Mouse (Mus musculus) left cerebral cortex, postnatal 25 days (tissue): ENCODE results near the gene Sema7a. TPM values are rescaled to one million over a fixed set of nuclear protein-coding genes. Genes with fewer than 3 reads are reported as not detected.
A peak's percentile ranks its signal among the peaks of the same experiment; 100 is the strongest.

Source experiments
- DNase-seq, 2 experiments: peaks; one replicate each; pipeline ENCODE4 v3.0.0; 2022; ENCODE audit warnings: low spot score in 2 of 2, mixed read lengths in 1 of 2
- intact Hi-C: fragments of 180-260 bp; cut with DNase I; formaldehyde crosslinking; loops from one replicate; pipeline ENCODE4 v1.15.1; 2025
- total RNA-seq, 2 experiments: library from RNA; stranded (reverse); gene quantifications; 2 replicates each; pipeline ENCODE4 v1.2.3; 2021

Gene Sema7a
- total RNA-seq, 2 experiments from 2014 or later = 139 to 145 TPM

DNA sequence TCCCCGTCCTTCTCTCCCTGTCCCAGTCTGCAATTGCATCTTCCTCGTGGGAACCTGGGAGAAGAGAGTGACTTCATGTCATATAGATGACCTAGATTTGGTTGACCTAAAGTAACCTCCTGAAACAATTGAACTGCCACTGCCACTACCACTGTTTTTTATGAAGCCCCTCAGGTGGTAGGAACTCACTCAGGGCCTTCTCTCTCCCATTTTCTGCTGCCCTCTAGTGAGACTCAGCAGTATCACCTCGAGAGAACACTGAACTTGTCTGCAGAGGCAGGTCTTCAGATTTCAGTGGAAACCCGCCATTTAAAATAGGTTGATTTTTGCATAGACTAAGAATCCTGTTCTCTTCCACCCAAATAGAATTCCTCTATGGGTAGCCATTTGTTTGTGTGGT is 55.4 kb downstream of the Sema7a start:
- peak in 1 of 2 experiments; percentile 57 for DNase-seq
- intact Hi-C loops = no loop called here

DNA sequence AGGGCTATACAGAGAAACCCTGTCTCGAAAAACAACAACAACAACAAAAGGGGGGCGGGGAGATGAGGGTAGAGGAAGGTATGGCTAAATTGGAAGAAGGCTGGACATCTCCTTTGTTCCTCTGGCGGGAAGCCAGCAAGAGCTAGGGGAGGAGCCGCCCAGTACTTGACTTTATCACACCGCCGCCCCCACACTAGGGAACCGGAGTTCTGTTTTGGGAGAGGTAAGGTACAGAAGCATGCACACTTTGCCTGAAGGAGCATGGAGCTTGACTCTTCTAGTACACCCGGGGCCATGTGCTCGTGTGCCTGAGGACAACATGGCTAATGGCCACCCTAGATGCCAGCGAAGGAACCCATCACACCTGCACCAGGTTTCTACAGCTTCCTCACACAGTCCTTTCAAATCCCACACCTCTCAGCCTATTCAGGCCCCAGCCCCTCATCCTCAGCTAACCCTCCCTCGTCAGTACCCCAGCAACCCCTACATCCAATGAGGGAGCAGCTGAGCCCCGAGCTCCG is 57.7 kb downstream of the Sema7a start:
- intact Hi-C loops = loop anchor here (1.0 to 2.0 kb wide), 4 partner anchors 62 to 339 kb away; partner anchors contain the start of gene Clk3
- no peak for DNase-seq

DNA sequence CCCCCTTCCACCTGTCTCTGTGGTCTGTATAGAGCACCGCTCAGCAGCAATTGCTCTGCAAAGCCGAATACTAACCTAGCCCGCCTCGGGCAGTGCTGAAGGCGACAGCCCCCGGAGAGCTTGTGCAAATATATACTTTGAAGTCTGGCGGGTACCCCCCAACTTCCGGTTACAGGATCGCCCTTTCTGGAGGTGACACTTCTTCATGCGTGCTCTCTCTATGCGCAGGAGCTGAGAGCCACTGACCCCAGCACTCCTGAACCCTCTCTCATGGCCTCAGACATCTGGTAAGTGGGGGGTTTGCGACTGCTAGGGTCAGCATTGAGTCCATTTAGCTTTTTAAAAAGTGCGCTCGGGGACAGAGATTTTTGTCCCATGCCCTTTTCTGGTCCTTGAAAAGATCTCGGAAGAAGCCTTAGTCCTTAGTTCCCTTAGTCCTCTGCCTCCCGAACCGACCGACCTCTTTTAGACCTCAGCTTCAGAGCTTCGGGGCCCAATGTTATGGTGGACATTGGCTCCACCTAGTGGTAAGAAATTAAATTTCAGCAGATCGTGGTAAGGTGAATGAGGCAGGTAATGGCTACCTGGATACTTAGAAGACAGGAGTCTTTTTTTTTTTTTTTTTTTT is 58.2 kb downstream of the Sema7a start:
- intact Hi-C loops = loop anchor here (1.0 to 2.0 kb wide), 4 partner anchors 63 to 339 kb away; partner anchors contain the start of gene Clk3
- peak; percentile 62 to 77 for DNase-seq

DNA sequence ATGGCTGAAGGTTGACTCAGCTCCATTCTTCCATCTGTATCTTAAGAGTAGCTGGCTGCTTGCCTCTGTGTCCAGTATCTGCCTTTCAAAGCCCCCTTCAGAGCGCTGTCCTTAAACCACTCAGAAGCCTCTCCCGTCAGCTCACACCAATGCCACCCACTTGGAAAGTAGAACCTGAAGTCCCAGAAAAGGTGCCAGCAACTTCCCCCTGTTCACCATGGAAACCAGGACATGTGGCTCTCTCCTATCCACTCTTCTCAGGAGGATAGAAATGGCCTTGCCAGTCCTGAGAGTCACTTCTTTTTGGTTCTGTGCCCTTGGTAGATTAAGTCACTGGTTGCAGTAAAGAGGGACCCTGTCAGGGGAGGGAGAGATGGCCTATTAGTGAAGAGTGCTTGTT is 58.8 kb downstream of the Sema7a start:
- DNase-seq = peak in 1 of 2 experiments; percentile 54
- intact Hi-C loops = loop anchor here (1.0 to 2.0 kb wide), 4 partner anchors 63 to 340 kb away; partner anchors contain the start of gene Clk3

DNA sequence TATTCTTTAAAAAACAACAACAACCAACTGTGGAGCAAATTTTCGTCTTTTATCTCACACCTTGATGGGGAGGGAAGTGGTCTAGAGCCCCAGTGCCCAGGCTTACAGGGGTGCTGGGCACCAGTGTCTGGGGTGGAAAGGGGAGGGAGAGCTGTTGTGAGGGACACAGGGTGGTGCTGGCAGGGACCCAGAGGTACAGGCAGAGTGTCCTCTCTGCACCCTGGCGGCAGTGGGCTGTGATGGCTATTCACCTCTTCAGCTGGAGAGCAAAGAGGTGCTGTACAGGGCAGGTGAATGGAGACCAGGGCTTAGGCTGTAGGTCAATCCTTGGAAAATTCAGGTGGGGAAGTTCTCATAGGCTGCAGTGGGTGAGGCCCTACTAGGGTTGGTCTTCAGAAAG is 59.8 kb downstream of the Sema7a start:
- no peak for DNase-seq
- intact Hi-C loops = loop anchor here (2.0 kb wide), 2 partner anchors 235 to 341 kb away; partner anchors contain the start of gene Clk3

DNA sequence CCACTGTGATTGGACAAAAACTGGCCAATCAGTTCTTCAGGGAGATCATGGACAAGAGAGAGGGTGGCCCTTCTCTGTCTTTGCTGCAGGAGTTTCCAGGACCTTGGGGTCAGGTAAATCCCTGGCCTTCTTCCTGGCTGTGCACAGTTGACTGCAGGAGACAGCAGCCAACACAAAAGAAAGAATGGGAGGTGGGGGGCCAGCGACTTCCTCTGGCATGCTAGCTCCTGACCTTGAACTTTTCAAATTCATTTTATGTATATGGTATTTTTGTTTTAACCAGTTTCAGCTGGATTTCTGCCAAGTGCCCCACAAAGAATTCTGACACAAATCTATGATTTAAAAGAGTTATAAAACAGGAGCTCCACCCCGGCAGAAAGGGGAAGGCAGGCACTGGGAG is 63.4 kb downstream of the Sema7a start:
- intact Hi-C loops = no loop called here
- DNase-seq = no peak

DNA sequence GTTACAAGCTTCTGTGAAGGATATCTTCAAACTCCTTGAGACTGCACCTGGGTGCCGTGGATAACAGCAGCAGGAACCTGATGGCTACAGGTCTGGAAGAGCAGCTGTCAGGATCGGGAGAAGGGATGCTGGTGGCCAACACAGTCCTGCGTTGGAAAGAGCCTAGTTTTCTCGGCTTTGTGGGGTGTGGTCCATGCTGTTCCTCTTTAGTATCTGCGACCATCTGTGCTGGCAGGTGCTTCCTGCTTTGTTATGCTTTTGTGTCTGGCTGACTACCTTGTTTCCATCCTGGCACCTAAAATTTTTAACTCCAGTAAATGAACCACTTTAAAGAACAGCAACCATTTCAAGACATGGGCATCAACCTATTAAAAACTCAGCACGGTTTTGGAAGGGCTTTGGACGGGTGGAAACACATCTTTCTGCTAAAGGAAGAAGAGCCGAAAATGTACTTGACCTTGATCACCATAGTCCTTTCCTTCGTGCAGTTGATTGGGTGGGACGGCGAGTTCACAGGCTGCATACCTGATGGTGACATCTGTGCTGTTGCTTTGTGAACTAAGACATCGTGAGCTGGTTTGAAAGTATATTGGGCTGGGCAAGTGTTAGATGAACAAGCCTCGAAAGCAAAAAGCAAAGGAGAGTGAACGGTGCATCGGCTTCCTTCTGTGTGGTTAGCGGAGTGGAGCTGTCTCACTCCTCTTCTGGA is 66.0 kb downstream of the Sema7a start, which contains the start of gene Cyp11a1:
Gene Cyp11a1, plus strand, starts transcription at position 659 of the 709 bp plus-strand sequence.
- DNase-seq = no peak
- intact Hi-C loops = no loop called here

DNA sequence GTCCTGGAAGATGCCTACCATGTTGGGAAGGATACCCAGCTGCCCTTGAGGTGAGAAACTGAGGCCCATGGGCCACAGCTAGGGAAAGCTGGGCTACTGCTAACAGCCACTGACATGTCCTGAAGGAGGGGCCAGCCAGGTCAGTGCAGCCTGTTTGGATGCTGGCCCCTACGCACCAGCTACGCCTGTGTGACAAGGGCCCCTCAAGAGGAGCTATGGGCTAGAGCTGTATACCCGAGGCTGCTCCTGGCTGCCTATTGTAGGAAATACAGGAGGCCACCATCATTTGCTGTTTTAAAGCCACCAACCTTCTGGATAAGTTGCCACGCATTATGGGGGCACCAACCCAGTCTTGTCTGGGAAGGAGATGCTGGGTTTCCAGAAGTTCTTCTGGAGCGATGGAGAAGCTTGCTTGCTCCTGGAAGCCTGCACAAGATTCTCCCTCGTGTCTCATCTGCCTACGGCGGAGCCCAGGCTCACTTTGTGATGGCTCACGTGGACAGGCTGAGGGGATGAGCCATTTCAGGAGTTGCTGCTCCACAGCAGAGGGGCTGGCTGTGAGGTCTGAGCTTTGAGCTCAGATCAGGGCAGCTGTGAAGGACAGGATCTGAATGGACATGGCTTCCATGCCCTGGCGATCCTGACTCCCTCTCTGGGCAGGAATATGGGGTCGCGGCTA is 68.6 kb downstream of the Sema7a start:
- intact Hi-C loops = no loop called here
- DNase-seq = no peak

DNA sequence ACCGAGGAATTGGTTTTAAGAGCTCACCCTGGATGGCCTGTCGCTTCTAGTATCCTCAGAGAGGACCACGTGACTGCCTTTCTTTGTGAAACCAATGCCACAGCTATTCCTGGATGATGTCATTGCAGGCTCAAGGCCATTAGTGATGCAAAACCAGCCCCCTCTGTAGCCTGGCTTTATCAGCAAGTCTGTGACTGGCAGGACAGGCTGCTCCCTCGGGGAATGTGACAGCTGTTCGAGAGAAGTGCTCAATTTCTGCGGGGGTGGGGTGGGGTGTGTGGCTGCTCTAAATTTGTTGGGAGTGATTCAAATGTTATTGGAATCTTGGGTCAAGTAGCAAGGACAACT is 69.1 kb downstream of the Sema7a start:
- DNase-seq = peak in 1 of 2 experiments; percentile 32
- intact Hi-C loops = no loop called here

DNA sequence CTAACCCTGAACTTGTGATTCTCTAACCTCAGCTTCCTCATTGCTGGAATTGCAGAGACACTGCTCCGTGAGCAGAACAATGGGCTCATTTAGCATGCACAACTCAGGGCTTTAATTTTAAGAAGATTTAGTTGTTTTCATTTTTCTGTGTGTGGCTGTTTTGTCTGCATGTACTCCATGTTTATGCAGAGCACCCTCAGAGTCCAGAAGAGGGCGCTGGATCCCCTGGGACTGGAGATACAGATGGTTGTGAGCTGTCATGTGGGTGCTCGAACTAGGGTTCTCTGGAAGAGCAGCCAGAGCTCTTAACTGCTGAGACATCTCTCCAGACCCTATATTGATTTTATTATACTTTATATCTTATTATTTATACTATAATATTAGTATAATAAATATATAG is 69.7 kb downstream of the Sema7a start:
- intact Hi-C loops = no loop called here
- no peak for DNase-seq

DNA sequence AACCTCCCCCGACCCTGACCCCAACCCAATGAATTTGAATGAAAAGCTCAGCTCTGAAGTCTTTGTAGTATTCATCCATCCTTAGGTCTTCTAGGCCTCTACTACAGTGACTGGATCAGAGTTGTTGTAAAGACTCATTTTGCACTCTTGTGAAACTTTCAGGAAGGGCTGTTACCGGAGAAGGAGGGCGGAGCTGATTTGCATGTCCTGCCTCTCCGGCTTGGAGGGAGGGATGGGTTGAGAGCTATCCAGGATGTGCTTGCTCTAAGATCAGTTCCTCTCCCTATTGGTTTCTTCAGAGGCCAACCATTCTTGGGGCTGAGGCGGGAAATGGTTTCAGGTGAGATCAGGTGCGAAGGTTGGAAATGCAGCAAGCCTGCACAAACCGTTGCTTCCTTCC is 71.1 kb downstream of the Sema7a start:
- intact Hi-C loops = no loop called here
- no peak for DNase-seq

DNA sequence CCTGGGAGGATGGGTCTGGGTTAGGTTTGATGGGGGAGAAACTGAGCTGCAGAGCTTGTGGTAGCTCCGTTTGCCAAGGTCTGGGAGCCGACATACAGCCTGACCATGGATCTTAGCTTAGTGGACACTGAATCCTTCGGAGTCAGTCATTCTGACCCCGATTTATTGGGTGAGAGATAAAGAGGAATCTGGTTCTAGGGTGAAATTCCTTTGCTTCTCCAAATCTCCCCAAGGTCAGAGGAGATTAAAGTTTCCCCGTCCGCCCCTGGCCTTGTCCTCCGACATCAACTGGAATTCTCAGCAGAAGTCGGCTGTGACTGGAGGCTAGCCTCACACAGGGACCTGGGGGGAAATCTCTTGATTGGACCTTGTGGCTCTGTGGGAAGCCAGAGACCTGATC is 71.6 kb downstream of the Sema7a start:
- intact Hi-C loops = no loop called here

More for the DNA sequence above, 71.6 kb downstream of the Sema7a start:
- DNase-seq = no peak

Other genes starting within 250 kb of the Sema7a start
- gene Edc3, start 231.6 kb upstream of the Sema7a start, total RNA-seq = 10 to 100 TPM; 12.9 to 13.5 TPM
- gene Clk3, start 174.3 kb upstream of the Sema7a start, total RNA-seq = 10 to 100 TPM; 75.3 to 76.6 TPM
- gene Arid3b, start 103.3 kb upstream of the Sema7a start, total RNA-seq = 10 to 100 TPM in 1 of 2 experiments, 1 to 10 TPM in 1; 8.7 to 10.7 TPM
- 100 to 1,000 TPM; 103 to 113 TPM for gene Ubl7, start 29.1 kb upstream of the Sema7a start, total RNA-seq
- 1 to 10 TPM; 3.5 to 6.7 TPM for gene Cyp11a1, start 66.3 kb downstream of the Sema7a start, total RNA-seq
- gene Stra6, start 123.7 kb downstream of the Sema7a start, total RNA-seq = 1 to 10 TPM; 7.2 to 8.7 TPM
- 1 to 10 TPM in 1 of 2 experiments, under 1 TPM in 1; 0.55 to 1.1 TPM for gene Ccdc33, start 178.7 kb downstream of the Sema7a start, total RNA-seq